ENCODE assay signal across 7 mouse cellular contexts in the genomic region with DNA sequence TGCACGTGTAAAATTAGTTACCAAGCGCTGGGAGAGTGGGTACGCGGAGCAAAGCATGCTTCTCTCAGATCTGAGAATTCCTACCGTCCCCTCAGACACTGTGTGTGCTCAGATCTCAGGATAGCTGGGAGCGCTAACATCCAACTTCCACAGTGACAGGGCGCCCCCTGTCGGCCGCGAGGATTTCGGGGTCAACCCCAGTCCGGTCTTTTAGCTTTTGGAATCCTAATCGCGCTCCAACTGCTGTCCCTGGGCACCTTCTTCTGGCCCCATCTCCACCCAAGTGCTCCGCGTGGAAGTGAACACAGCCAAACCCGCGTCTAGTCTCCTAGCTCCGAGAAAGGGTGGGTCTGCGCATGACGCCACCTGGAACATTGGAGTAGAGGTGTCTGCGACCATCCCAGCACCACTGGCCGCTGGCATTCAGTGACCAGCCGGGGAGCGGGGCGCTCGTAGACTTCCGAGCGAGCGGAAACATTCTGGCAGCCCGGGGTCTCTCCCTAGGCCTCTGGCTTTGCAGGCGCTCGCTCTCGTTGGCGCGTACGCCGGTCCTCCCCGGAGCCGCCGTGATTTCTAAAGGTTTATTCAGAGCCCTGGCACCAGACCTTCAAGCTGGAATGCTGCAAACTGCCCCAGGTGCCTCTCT. TPM values are rescaled to one million over a fixed set of nuclear protein-coding genes. Genes with fewer than 3 reads are reported as not detected.
DNase-seq lines count a peak whose midpoint lies in the region; ATAC-seq lines count a peak whose summit lies in the region.

No protein-coding gene starts in this region.

- H3K27ac ChIP-seq in embryonic facial prominence, embryonic 11.5 days (replicated peaks; ENCODE audit: low read depth, low read length), result no peak overlapping the region
- H3K27ac ChIP-seq in heart, embryonic 16.5 days (ENCODE audit: low read length), result no peak overlapping the region

- peak overlapping the region; percentile 29 for H3K4me2 ChIP-seq in embryonic facial prominence, embryonic 11.5 days (ENCODE audit: low read depth, low read length)
- peak overlapping the region; percentile 56 for H3K4me2 ChIP-seq in heart, embryonic 16.5 days (ENCODE audit: low read depth, low read length)

- H3K36me3 ChIP-seq in embryonic facial prominence, embryonic 11.5 days (replicated peaks; ENCODE audit: control insufficient read depth, insufficient read depth, low read depth, low read length), result no peaks in the 10 kb centered on the region
- no peaks in the 10 kb centered on the region for H3K36me3 ChIP-seq in heart, embryonic 16.5 days (ENCODE audit: control insufficient read depth, insufficient read depth)
- no peaks in the 10 kb centered on the region for H3K36me3 ChIP-seq in splenic B cell, adult 2 months (ENCODE audit: control insufficient read depth, insufficient read depth, low read length, poor library complexity, severe bottlenecking)

- peak; percentile 46 for ATAC-seq in embryonic facial prominence, embryonic 11.5 days (replicated peaks; ENCODE audit: insufficient number of reproducible peaks, low FRiP score, low TSS enrichment, low read depth)
- ATAC-seq in heart, embryonic 16.5 days (replicated peaks; ENCODE audit: extremely low read depth, insufficient read depth, low FRiP score), result peak; percentile 23; the same call in 1 of the 2 replicates

- no peaks in the 10 kb centered on the region for H3K9me3 ChIP-seq in embryonic facial prominence, embryonic 11.5 days (replicated peaks; ENCODE audit: control insufficient read depth, low read length)
- 0 out of 2 replicates have a peak, but pooled peaks cover 2% of the 10 kb centered on the region for H3K9me3 ChIP-seq in heart, embryonic 16.5 days (replicated peaks; ENCODE audit: control insufficient read depth, low read length)

- DNase-seq in B cell, adult 2 months, result peak; percentile 65 to 67
- DNase-seq in ZHBTc4 (ENCODE audit: low read depth, low spot score), result peak; percentile 82
- peak; percentile 87 for DNase-seq in embryonic facial prominence, embryonic 11.5 days (ENCODE audit: low spot score)
- peak; percentile 77 to 87 for DNase-seq in kidney, postnatal 25 days
- peak; percentile 82 to 88 for DNase-seq in lung, postnatal 4 days
- peak; percentile 10 for DNase-seq in splenic B cell, adult 2 months (ENCODE audit: low read depth, low spot score)

- H3K4me1 ChIP-seq in embryonic facial prominence, embryonic 11.5 days (ENCODE audit: control insufficient read depth, insufficient read depth, low read length), result no peaks in the 10 kb centered on the region
- H3K4me1 ChIP-seq in heart, embryonic 16.5 days (ENCODE audit: control insufficient read depth, insufficient read depth, low read length), result peaks cover 20% of the 10 kb centered on the region

- H3K27me3 ChIP-seq in embryonic facial prominence, embryonic 11.5 days (ENCODE audit: control insufficient read depth, insufficient read depth, low read length), result peaks cover 80% of the 10 kb centered on the region
- peaks cover 90% of the 10 kb centered on the region for H3K27me3 ChIP-seq in heart, embryonic 16.5 days (ENCODE audit: control insufficient read depth, insufficient read depth, low read length)
- no peaks in the 10 kb centered on the region; the same call in 1 of the 2 replicates for H3K27me3 ChIP-seq in splenic B cell, adult 2 months (ENCODE audit: control insufficient read depth, insufficient read depth, low read length, poor library complexity, severe bottlenecking)

- under 1% methylated on average over 41 of the region's 41 CpGs for WGBS in embryonic facial prominence, embryonic 11.5 days
- WGBS in heart, embryonic 16.5 days, result under 1% methylated on average over 41 of the region's 41 CpGs

- no peak overlapping the region for H3K9ac ChIP-seq in embryonic facial prominence, embryonic 11.5 days (replicated peaks; ENCODE audit: low read length)
- H3K9ac ChIP-seq in heart, embryonic 16.5 days (ENCODE audit: low read length), result no peak overlapping the region

- peak overlapping the region; percentile 14; the same call in 1 of the 2 replicates for H3K4me3 ChIP-seq in embryonic facial prominence, embryonic 11.5 days (ENCODE audit: low read depth, low read length)
- peak overlapping the region; percentile 45 for H3K4me3 ChIP-seq in heart, embryonic 16.5 days (ENCODE audit: low read length)

RNA-seq across cellular contexts. Expression of a gene that starts 1.8 kb away (rescaled TPM):
- 1.6 and 1.9 TPM in 2 replicates for polyA plus RNA-seq in embryonic facial prominence, embryonic 11.5 days (2014; fragmentation: Nextera tagmentation; extraction: Ambion mirVana)
- polyA plus RNA-seq in heart, embryonic 16.5 days (2015; fragmentation: Nextera tagmentation; extraction: Ambion mirVana), result 0.63 and 2.7 TPM in 2 replicates

Comparison
In these comparisons a context has a peak if more than half of its experiments do, and no peak if none do; other contexts are left out.
1. DNase-seq: peak in every context shown above with its lines; median percentile 87 in embryonic facial prominence, embryonic 11.5 days; 85 in lung, postnatal 4 days; 82 in ZHBTc4; 82 in kidney, postnatal 25 days; 66 in B cell, adult 2 months; 10 in splenic B cell, adult 2 months.